Mouse (Mus musculus) olfactory bulb, adult 2 months (tissue): ENCODE results near the gene Shisa7. TPM values are rescaled to one million over a fixed set of nuclear protein-coding genes. Genes with fewer than 3 reads are reported as not detected.
"Not testable (repeated sequence)": the region's sequence is repeated elsewhere in the genome, so short reads cannot be mapped to it uniquely, and the experiment has no call there.

Experiments
- H3K27ac ChIP-seq: fragments of 200-500 bp; 2 replicates; pipeline ENCODE4 v1.5.1; 2012; ENCODE audit warnings: low read depth, low read length; ENCODE audit not compliant: insufficient read depth
- H3K4me1 ChIP-seq: fragments of 200-500 bp; 2 replicates; pipeline ENCODE4 v1.6.1; 2012; ENCODE audit warnings: low read length; ENCODE audit not compliant: control insufficient read depth, insufficient read depth
- H3K4me3 ChIP-seq: fragments of 200-500 bp; 2 replicates; pipeline ENCODE4 v1.5.1; 2012; ENCODE audit warnings: mild to moderate bottlenecking, low read depth, low read length, moderate library complexity; ENCODE audit not compliant: insufficient read depth
- CTCF ChIP-seq: fragments of 200-500 bp; IDR thresholded peaks from 2 replicates; pipeline ENCODE4 v1.5.1; 2012; ENCODE audit warnings: low read depth, mild to moderate bottlenecking, low read length, moderate library complexity; ENCODE audit not compliant: insufficient read depth
- POLR2A ChIP-seq: fragments of 200-500 bp; IDR thresholded peaks from 2 replicates; pipeline ENCODE4 v1.6.1; 2012; ENCODE audit warnings: mild to moderate bottlenecking, low read depth, low read length, moderate library complexity; ENCODE audit not compliant: insufficient read depth
- WGBS: fragments of 180-500 bp; shearing (Covaris S2); methylation state at CpG from one replicate; pipeline ENCODE4 v1.1.7; 2018; 5-methylcytosine and 5-hydroxymethylcytosine counted together
- polyA plus RNA-seq: library from polyadenylated mRNA; stranded (reverse); fragments of >200 nt; gene quantifications from 2 replicates; pipeline ENCODE4 v1.2.4, GENCODE M21; 2012; ENCODE audit warnings: low replicate concordance; ENCODE audit not compliant: missing spikeins, insufficient read depth, insufficient read length

Gene Shisa7
- 146 TPM in 1 of 2 replicates, not detected in the other for polyA plus RNA-seq

DNA sequence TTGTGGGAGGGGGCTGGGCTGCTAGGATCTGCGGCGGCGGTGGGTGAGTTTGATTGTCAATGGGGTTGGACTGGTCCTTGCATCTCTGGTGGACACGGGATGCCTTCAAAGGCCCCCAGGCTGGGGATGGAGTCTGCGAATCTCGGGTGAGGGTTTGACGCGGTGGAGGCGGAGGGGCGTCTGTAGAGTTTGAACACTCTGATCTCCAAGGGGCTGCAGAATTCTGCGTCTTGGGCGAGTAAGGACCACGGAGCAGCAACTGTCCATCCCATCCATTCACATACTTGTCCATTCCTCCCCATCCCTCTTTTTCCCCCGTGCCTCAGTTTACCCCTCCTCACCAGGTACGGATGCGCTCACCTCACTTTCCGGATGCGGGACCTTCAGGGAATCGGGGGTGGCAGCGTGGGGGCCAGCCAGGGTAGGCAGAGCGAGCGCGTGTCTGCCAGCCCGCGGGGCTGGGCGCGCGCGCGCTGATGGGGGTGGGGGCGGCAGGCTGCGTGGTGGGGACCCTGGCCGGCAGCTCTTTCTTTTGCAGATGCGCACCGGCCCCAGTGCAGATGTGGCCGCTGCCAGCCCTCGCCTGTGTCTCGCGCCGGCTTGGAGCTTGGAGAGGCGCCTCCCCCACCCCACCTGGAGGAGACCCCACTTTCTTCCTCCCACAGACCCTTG lies at the start of gene Shisa7:
Shisa7 (minus strand) TSS at position 452 of the 672 bp plus-strand sequence.
- Histone ChIP-seq H3K27ac (peak within 1 kb of the TSS; percentile 81), H3K4me1 (peaks cover 12% of the 10 kb centered on the region)

GRCm38 (mm10) chr7:4886680-4887079 lies 42.2 kb upstream of the Shisa7 start:
- TF ChIP-seq POLR2A, result no peak
- TF ChIP-seq CTCF, result no peak
- WGBS, result 58% methylated on average over 4 of the region's 4 CpGs

More for the DNA sequence above, at the start of gene Shisa7:
- H3K4me3 ChIP-seq, result peak within 1 kb of the TSS; percentile 76
- TF ChIP-seq CTCF, result no peak
- TF ChIP-seq POLR2A, result no peak; the same call in 1 of the 2 replicates
- WGBS, result 1% methylated on average over 40 of the region's 41 CpGs

GRCm38 (mm10) chr7:4879036-4879435 lies 34.5 kb upstream of the Shisa7 start:
- not testable (repeated sequence) for H3K4me1 ChIP-seq, H3K27ac ChIP-seq, H3K4me3 ChIP-seq
- 68% methylated on average over 1 of the region's 1 CpGs for WGBS

More at GRCm38 (mm10) chr7:4886680-4887079, 42.2 kb upstream of the Shisa7 start:
- Histone ChIP-seq H3K4me3 (no peak overlapping the region), H3K27ac (no peak overlapping the region), H3K4me1 (no peaks in the 10 kb centered on the region)

- peaks cover 8% of the 10 kb centered on the region for H3K4me1 ChIP-seq
- no peak overlapping the region for H3K27ac ChIP-seq
- no peak for TF ChIP-seq POLR2A
- no peak for TF ChIP-seq CTCF
- H3K4me3 ChIP-seq, result no peak overlapping the region
Measured at GRCm38 (mm10) chr7:4878186-4878585, 33.7 kb upstream of the Shisa7 start.

DNA sequence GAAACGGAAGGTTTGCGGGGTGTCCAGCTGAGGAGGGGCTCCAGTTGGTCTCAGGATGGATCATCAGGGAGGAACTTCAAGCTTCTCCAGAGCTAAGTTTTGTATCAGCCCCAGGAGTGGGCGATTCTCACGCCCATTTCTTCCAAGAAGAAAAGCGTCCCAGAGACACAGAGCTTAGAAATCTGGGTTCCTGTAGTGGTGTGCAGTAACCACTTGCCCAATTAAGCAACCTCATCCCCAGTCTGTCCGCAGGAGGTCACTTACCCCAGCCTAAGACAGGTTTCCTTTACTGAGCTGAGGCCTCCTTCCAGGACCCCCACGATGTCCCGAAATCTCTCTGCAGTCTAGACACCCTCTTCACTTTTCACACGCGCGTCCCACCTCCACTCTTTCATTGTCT lies 32.7 kb upstream of the Shisa7 start:
- H3K27ac ChIP-seq, result no peak overlapping the region
- TF ChIP-seq CTCF (no peak), POLR2A (no peak)
- 4% methylated on average over 11 of the region's 11 CpGs for WGBS
- peaks cover 8% of the 10 kb centered on the region for H3K4me1 ChIP-seq
- peak overlapping the region; percentile 59 for H3K4me3 ChIP-seq

DNA sequence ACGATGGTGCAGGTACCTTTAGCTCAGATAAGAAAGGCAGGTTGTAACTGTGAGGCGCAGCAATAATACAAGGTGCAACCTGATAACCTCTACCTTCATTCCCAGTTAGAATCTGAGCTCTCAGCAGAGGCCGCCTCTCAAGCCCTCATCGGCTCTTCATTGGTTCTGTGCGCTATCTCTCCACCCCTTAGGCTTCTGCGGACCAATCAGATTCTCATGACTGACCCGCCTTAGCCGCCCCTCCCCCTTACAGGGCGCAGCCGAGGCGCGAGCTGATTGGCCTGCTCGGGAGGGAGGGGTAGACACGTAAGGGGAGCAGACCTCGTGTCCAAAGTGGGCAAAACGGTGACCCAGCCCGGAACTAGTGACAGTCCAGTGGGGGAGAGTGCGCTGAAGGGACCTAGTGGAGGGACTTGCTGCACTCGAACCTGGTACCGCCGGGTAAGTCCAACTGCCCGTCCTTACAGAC lies 32.3 kb upstream of the Shisa7 start, which contains the start of gene Isoc2a:
Isoc2a (plus strand) TSS at position 401 of the 469 bp plus-strand sequence.
- TF ChIP-seq POLR2A (peak; percentile 38; the same call in 1 of the 2 replicates), CTCF (no peak)
- H3K27ac ChIP-seq, result peak within 1 kb of the TSS; percentile 61; the same call in 1 of the 2 replicates
- H3K4me3 ChIP-seq, result peak within 1 kb of the TSS; percentile 59
- WGBS, result 1% methylated on average over 22 of the region's 22 CpGs
- peaks cover 8% of the 10 kb centered on the region for H3K4me1 ChIP-seq

DNA sequence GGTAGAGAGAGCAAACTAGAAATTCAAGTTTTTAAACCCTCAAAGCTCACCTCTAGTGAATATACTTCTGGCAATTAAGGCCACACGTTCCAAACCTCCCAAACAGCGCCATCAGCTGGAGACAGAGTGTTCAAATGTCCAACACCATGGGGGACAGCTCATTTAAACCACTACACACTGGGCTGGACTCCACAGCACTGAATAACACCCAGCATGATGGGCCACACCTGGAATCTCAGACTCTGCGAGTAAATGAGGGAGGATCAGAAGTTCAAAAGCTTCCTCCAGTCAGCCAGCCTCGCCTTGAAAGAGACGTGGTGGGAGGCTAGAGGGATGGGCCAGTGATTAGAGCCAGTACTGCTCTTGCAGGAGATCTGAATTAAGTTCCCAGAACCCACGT lies 25.6 kb upstream of the Shisa7 start, which contains the start of gene Isoc2b:
Isoc2b (minus strand) TSS at position 126 of the 400 bp plus-strand sequence.
- 55% methylated on average over 6 of the region's 6 CpGs for WGBS
- Histone ChIP-seq H3K4me3 (no peak within 1 kb of the TSS), H3K4me1 (peaks cover 2% of the 10 kb centered on the region; the same call in 1 of the 2 replicates), H3K27ac (no peak within 1 kb of the TSS)
- TF ChIP-seq POLR2A (no peak), CTCF (no peak)

GRCm38 (mm10) chr7:4866631-4867180 lies 22.2 kb upstream of the Shisa7 start:
- peaks cover 2% of the 10 kb centered on the region; the same call in 1 of the 2 replicates for H3K4me1 ChIP-seq
- peak overlapping the region; percentile 73 for H3K27ac ChIP-seq
- peak overlapping the region; percentile 89 for H3K4me3 ChIP-seq
- TF ChIP-seq CTCF (no peak), POLR2A (no peak)
- WGBS, result 15% methylated on average over 10 of the region's 10 CpGs
